Mouse (Mus musculus) G1E (cell line): ENCODE results near the gene Ddx42. TPM values are rescaled to one million over a fixed set of nuclear protein-coding genes. Genes with fewer than 3 reads are reported as not detected.

Experiments
- ATAC-seq: 2 replicates; pipeline ENCODE4 v1.8.0; 2016; ENCODE audit warnings: mild to moderate bottlenecking; ENCODE audit not compliant: insufficient number of reproducible peaks, poor library complexity, low FRiP score, severe bottlenecking; ENCODE audit errors: extremely low read depth
- DNase-seq: peaks from one replicate; pipeline ENCODE4 v3.0.0; 2012; ENCODE audit warnings: low spot score
- H3K27me3 ChIP-seq: 2 replicates; pipeline ENCODE4 v1.6.1; 2012; ENCODE audit warnings: mild to moderate bottlenecking, low read length, inconsistent platforms; ENCODE audit not compliant: insufficient read depth
- H3K36me3 ChIP-seq: replicated peaks from 2 replicates; pipeline ENCODE3; 2012; ENCODE audit warnings: mild to moderate bottlenecking, inconsistent platforms
- H3K4me1 ChIP-seq: 2 replicates; pipeline ENCODE4 v1.6.1; 2012; ENCODE audit warnings: low read depth, low read length, inconsistent platforms, mixed read lengths; ENCODE audit not compliant: insufficient read depth
- H3K4me3 ChIP-seq: 2 replicates; pipeline ENCODE4 v1.5.1; 2012; ENCODE audit warnings: low read depth, mild to moderate bottlenecking, inconsistent platforms, low read length, moderate library complexity, mixed read lengths
- H3K9me3 ChIP-seq: replicated peaks from 2 replicates; pipeline ENCODE4 v1.6.1; 2012; ENCODE audit warnings: inconsistent platforms
- CTCF ChIP-seq: IDR thresholded peaks from 2 replicates; pipeline ENCODE4 v1.5.1; 2012; ENCODE audit warnings: low read depth, low read length, inconsistent platforms, mixed read lengths
- GATA1 ChIP-seq: IDR thresholded peaks from 2 replicates; pipeline ENCODE4 v1.6.1; 2012; ENCODE audit warnings: borderline replicate concordance, low read length, inconsistent platforms, mixed read lengths
- GATA2 ChIP-seq: IDR thresholded peaks from 2 replicates; pipeline ENCODE4 v1.6.1; 2012; ENCODE audit warnings: low read depth, low read length, inconsistent platforms, borderline replicate concordance
- POLR2AphosphoS5 ChIP-seq: IDR thresholded peaks from 2 replicates; pipeline ENCODE4 v1.6.1; 2012; ENCODE audit warnings: low read depth, low read length, inconsistent platforms; ENCODE audit not compliant: insufficient replicate concordance
- TAL1 ChIP-seq: conservative IDR thresholded peaks from 2 replicates; pipeline ENCODE4 v1.6.1; 2012; ENCODE audit warnings: low read depth, low read length, inconsistent platforms, mixed read lengths
- polyA plus RNA-seq: library from polyadenylated mRNA; stranded (reverse); fragments of >175 nt; gene quantifications from 2 replicates; pipeline ENCODE4 v1.2.3, GENCODE M21; 2012
- total RNA-seq, 2 experiments: library from RNA; stranded (forward) in 1 of 2; stranded (reverse) in 1 of 2; fragments of 200-1000 nt in 1 of 2; fragments of >200 nt in 1 of 2; fragmentation: Nextera tagmentation in 1 of 2; gene quantifications; 2 replicates each; pipeline ENCODE4 v1.2.3; 2014 to 2017

Ddx42 gene
- total and polyA plus RNA-seq, 3 experiments = 50.3 to 112 (median 63.7) TPM

DNA sequence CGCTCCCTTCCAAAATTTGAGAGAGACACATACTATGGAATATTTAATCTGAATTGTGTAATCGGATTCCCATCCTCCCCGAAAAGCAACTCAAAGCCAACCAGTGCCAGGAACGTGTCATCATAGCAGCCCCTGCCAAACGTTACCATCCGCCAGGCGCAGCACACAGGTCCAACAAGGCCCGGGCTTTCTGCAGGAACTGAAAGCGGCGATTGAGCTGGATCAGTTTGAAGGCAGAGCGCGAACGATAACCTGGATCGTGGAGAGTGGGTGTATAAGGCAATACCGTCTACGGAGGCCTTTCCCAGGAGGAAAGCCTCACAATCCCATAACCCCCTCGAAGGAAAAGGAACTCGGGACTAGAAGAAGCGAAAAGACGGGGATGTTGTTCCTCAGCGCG is 38.4 kb downstream of the Ddx42 start:
- Histone ChIP-seq H3K9me3 (no peaks in the 10 kb centered on the region), H3K27me3 (no peaks in the 10 kb centered on the region), H3K4me3 (peak overlapping the region; percentile 88), H3K4me1 (peaks cover 53% of the 10 kb centered on the region), H3K36me3 (peaks cover 76% of the 10 kb centered on the region)
- ATAC-seq (no peak), DNase-seq (no peak)
- TF ChIP-seq CTCF (no peak), POLR2AphosphoS5 (no peak)

DNA sequence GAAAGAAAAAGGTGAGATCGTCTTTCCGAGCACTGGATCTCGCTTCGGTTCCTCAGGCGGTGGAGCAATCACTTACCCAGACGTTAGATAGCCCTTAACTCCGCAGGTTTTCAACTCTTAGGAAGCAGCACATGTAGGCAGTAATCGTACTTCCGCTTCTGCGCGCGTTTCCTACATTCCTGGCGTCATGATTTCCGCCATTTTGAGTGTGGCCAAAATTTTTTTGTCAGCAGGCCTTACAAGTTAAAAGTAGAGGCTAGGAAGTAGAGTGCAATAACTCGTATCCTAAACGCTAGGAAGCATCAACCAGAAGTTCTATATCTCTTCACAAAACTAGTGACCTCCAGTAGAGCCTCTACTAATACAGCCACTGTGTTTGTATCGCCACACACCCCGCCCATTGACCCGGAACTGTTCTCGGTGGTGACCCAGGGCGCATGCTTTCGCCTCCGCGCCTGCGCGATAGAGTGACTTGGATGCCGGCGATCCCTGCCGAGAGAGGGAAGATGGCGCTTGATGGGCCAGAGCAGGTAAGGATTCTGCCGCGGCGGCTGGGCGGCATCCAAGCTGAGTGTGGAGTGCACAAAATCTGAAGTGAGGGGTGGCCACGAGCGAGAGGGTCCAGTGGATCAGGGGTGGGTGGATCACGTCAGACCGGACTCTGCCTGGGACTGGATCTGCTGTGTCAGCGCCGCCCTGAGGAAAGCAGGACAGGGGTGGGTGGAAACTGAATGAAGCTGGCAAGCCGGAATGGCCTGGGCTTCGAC is 39.1 kb downstream of the Ddx42 start, which contains the start of the genes Ftsj3 and Psmc5:
Ftsj3 (minus strand) TSS at position 395 of the 767 bp plus-strand sequence.
Psmc5 (plus strand) TSS at position 470 of the 767 bp plus-strand sequence.
- no peaks in the 10 kb centered on the region for H3K9me3 ChIP-seq
- peaks cover 74% of the 10 kb centered on the region for H3K36me3 ChIP-seq
- peak; percentile 84 for DNase-seq
- peak; percentile 91 for ATAC-seq
- no peaks in the 10 kb centered on the region for H3K27me3 ChIP-seq
- peaks cover 53% of the 10 kb centered on the region for H3K4me1 ChIP-seq
- no peak for TF ChIP-seq POLR2AphosphoS5
- no peak for TF ChIP-seq TAL1
- no peak for TF ChIP-seq CTCF
- TF ChIP-seq GATA1 = no peak
- no peak for TF ChIP-seq GATA2
- H3K4me3 ChIP-seq = peak within 1 kb of the TSS; percentile 88

GRCm38 (mm10) chr11:106256775-106257174 is 40.0 kb downstream of the Ddx42 start:
- Histone ChIP-seq H3K4me1 (peaks cover 49% of the 10 kb centered on the region), H3K36me3 (peaks cover 74% of the 10 kb centered on the region), H3K27me3 (no peaks in the 10 kb centered on the region), H3K4me3 (peak overlapping the region; percentile 88), H3K9me3 (no peaks in the 10 kb centered on the region)
- DNase-seq (no peak), ATAC-seq (no peak)
- TF ChIP-seq GATA1 (no peak), CTCF (no peak), POLR2AphosphoS5 (no peak), TAL1 (no peak), GATA2 (no peak)

DNA sequence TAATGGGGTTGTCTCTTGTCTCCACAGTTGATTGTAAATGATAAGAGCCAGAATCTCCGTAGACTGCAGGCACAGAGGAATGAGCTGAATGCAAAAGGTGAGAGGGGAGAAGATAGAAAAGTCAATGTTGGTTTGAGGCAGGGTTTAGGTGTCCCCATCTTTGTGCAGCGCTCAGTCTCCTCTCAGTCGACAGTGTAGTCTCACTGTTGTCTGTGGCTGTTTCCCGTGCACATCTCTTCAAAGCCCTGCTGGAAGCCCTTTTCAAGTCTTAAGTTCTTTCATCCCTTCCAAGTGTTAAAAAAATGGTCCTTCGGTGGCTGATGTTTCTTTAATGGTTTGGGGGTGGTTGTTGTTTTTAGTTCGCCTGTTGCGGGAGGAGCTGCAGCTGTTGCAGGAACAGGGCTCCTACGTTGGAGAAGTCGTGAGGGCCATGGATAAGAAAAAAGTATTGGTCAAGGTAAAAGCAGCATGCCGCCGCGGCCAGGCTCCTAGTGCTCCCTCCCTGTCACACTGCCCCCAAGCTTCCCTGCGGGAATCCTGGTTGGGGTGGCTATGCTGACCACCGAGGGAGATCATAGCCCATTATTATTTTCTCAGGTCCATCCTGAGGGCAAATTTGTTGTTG is 44.2 kb downstream of the Ddx42 start:
- Histone ChIP-seq H3K4me3 (no peak overlapping the region), H3K9me3 (no peaks in the 10 kb centered on the region), H3K27me3 (no peaks in the 10 kb centered on the region), H3K4me1 (peaks cover 29% of the 10 kb centered on the region), H3K36me3 (peaks cover 84% of the 10 kb centered on the region)
- DNase-seq = no peak
- no peak for TF ChIP-seq TAL1
- no peak for TF ChIP-seq GATA1
- TF ChIP-seq CTCF = no peak
- TF ChIP-seq POLR2AphosphoS5 = no peak
- no peak for TF ChIP-seq GATA2
- ATAC-seq = no peak

GRCm38 (mm10) chr11:106263963-106264362 is 47.2 kb downstream of the Ddx42 start:
- ATAC-seq (no peak), DNase-seq (no peak)
- Histone ChIP-seq H3K4me3 (no peak overlapping the region), H3K36me3 (peaks cover 94% of the 10 kb centered on the region), H3K9me3 (no peaks in the 10 kb centered on the region), H3K4me1 (peaks cover 32% of the 10 kb centered on the region), H3K27me3 (no peaks in the 10 kb centered on the region)
- no peak for TF ChIP-seq POLR2AphosphoS5

DNA sequence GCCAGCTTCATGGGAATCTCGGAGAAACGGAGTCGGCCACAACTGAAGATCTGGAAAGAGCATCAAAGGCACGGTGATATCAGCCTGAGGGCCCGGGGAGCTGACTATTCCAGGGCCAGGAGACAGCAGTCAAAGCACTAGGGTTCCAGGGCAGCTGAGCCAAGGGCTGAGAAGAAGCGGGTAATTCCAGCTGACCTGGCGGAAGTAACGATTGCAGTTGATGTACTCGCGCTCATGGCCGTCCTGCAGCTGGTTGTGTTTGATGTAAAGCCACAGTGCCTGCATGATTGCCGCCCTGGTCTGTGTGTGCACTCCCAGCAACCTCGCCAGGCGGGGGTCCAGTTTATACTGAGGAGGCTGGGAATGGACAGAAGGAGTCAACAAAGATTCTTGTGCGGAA is 48.3 kb downstream of the Ddx42 start:
- Histone ChIP-seq H3K4me1 (peaks cover 40% of the 10 kb centered on the region), H3K9me3 (no peaks in the 10 kb centered on the region), H3K36me3 (peaks cover 92% of the 10 kb centered on the region), H3K4me3 (no peak overlapping the region), H3K27me3 (no peaks in the 10 kb centered on the region)
- ATAC-seq (no peak), DNase-seq (no peak)
- TF ChIP-seq TAL1 (no peak), GATA1 (no peak), POLR2AphosphoS5 (no peak), CTCF (no peak), GATA2 (no peak)

DNA sequence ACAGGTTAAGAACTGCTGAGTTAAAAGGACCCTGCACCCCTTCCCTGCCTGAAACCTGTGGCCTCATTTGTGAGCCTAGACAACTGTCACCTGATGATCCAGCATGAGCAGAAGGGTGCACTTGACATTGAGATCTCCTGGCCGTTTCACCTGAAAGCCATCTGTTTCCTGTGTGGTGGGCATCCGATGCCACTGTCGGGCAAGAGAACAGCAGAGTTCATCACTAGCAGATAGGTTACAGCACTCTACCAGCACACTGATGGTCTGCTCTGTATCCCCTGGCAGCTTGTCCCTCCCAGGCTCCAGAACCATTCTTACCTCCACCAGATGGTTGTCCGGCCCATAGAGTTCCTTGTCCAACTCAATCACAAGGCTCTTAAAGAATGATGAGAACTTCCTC is 48.8 kb downstream of the Ddx42 start:
- H3K27me3 ChIP-seq = no peaks in the 10 kb centered on the region
- TF ChIP-seq POLR2AphosphoS5 = no peak
- TF ChIP-seq GATA1 = no peak
- TF ChIP-seq GATA2 = no peak
- no peak for TF ChIP-seq TAL1
- no peak for TF ChIP-seq CTCF
- H3K9me3 ChIP-seq = no peaks in the 10 kb centered on the region

More for the DNA sequence above, 48.8 kb downstream of the Ddx42 start:
- Histone ChIP-seq H3K4me1 (peaks cover 45% of the 10 kb centered on the region), H3K36me3 (peaks cover 96% of the 10 kb centered on the region), H3K4me3 (no peak overlapping the region)
- DNase-seq (no peak), ATAC-seq (no peak)
